Mouse (Mus musculus) intestine, postnatal 0 days (tissue): ENCODE results near the gene Actr5. TPM values are rescaled to one million over a fixed set of nuclear protein-coding genes. Genes with fewer than 3 reads are reported as not detected.

Source experiments
- ATAC-seq: fragments of 200-750 bp; cut with Nextera tagmentation; 2 replicates; pipeline ENCODE4 v1.8.0; 2017; ENCODE audit warnings: mild to moderate bottlenecking, moderate TSS enrichment, moderate library complexity
- H3K27ac ChIP-seq: fragments of 300-500 bp; sonication (generic); 2 replicates; pipeline ENCODE4 v1.5.1; 2014; ENCODE audit warnings: mild to moderate bottlenecking, low read depth, low read length, moderate library complexity
- H3K27me3 ChIP-seq: fragments of 300-500 bp; sonication (generic); replicated peaks from 2 replicates; pipeline ENCODE4 v1.6.1; 2014; ENCODE audit warnings: low read length, mixed read lengths; ENCODE audit not compliant: control insufficient read depth, insufficient read depth
- H3K36me3 ChIP-seq: fragments of 300-500 bp; sonication (generic); 2 replicates; pipeline ENCODE4 v1.6.1; 2014; ENCODE audit warnings: mild to moderate bottlenecking, moderate library complexity; ENCODE audit not compliant: control insufficient read depth, insufficient read depth
- H3K4me1 ChIP-seq: fragments of 300-500 bp; sonication (generic); replicated peaks from 2 replicates; pipeline ENCODE4 v1.6.1; 2014; ENCODE audit warnings: antibody characterized with exemption, low read length, mixed read lengths; ENCODE audit not compliant: control insufficient read depth, insufficient read depth
- H3K4me2 ChIP-seq: fragments of 300-500 bp; sonication (generic); replicated peaks from 2 replicates; pipeline ENCODE4 v1.6.1; 2014; ENCODE audit warnings: low read depth, mild to moderate bottlenecking, moderate library complexity
- H3K4me3 ChIP-seq: fragments of 300-500 bp; sonication (generic); 2 replicates; pipeline ENCODE4 v1.5.1; 2014; ENCODE audit warnings: low read depth, low read length
- H3K9ac ChIP-seq: fragments of 300-500 bp; sonication (generic); 2 replicates; pipeline ENCODE4 v1.6.1; 2014; ENCODE audit warnings: mild to moderate bottlenecking, low read depth, low read length
- H3K9me3 ChIP-seq: fragments of 300-500 bp; sonication (generic); 2 replicates; pipeline ENCODE4 v1.6.1; 2016; ENCODE audit warnings: mixed run types; ENCODE audit not compliant: control insufficient read depth
- CTCF ChIP-seq: sonication (generic); IDR thresholded peaks from 2 replicates; pipeline ENCODE4 v1.5.1; 2016; ENCODE audit warnings: low read depth, mild to moderate bottlenecking, control low read depth, antibody characterized with exemption, moderate library complexity
- WGBS: fragments of 180-500 bp; shearing (Covaris S2); extraction: QIAGEN DNeasy Blood & Tissue Kit; methylation state at CpG from one replicate; pipeline ENCODE4 v1.1.7; 2014; 5-methylcytosine and 5-hydroxymethylcytosine counted together
- polyA plus RNA-seq: library from polyadenylated mRNA; unstranded; fragments of >200 nt; fragmentation: Nextera tagmentation; extraction: Ambion mirVana; gene quantifications from 2 replicates; pipeline ENCODE4 v1.2.1, GENCODE M21; 2015

Actr5 gene
- polyA plus RNA-seq, 1 experiment from 2014 or later: 3.7 TPM

- Histone ChIP-seq H3K4me2 (no peak overlapping the region), H3K27ac (no peak overlapping the region), H3K4me3 (no peak overlapping the region), H3K9me3 (no peaks in the 10 kb centered on the region), H3K9ac (no peak overlapping the region), H3K27me3 (no peaks in the 10 kb centered on the region), H3K36me3 (peaks cover 26% of the 10 kb centered on the region), H3K4me1 (no peaks in the 10 kb centered on the region)
- TF ChIP-seq CTCF: no peak
- 94% methylated on average over 2 of the region's 2 CpGs for WGBS
- no peak for ATAC-seq
Observed at GRCm38 (mm10) chr2:158642587-158642986, 17.9 kb downstream of the Actr5 start.

GRCm38 (mm10) chr2:158643791-158644190 is 19.1 kb downstream of the Actr5 start:
- no peak overlapping the region for H3K27ac ChIP-seq
- no peak for TF ChIP-seq CTCF
- H3K4me1 ChIP-seq: no peaks in the 10 kb centered on the region
- H3K9me3 ChIP-seq: no peaks in the 10 kb centered on the region
- H3K9ac ChIP-seq: no peak overlapping the region
- peaks cover 14% of the 10 kb centered on the region for H3K36me3 ChIP-seq
- no peaks in the 10 kb centered on the region for H3K27me3 ChIP-seq
- H3K4me3 ChIP-seq: no peak overlapping the region
- no peak overlapping the region for H3K4me2 ChIP-seq
- 72% methylated on average over 3 of the region's 3 CpGs for WGBS
- no peak for ATAC-seq

GRCm38 (mm10) chr2:158651159-158651908 is 26.6 kb downstream of the Actr5 start:
- TF ChIP-seq CTCF: no peak
- H3K36me3 ChIP-seq: no peaks in the 10 kb centered on the region
- no peaks in the 10 kb centered on the region for H3K9me3 ChIP-seq
- no peaks in the 10 kb centered on the region for H3K27me3 ChIP-seq
- 55% methylated on average over 7 of the region's 7 CpGs for WGBS
- no peak overlapping the region for H3K9ac ChIP-seq
- no peak overlapping the region for H3K4me3 ChIP-seq
- H3K27ac ChIP-seq: no peak overlapping the region
- ATAC-seq: no peak
- no peak overlapping the region for H3K4me2 ChIP-seq
- H3K4me1 ChIP-seq: no peaks in the 10 kb centered on the region

GRCm38 (mm10) chr2:158652985-158653384 is 28.3 kb downstream of the Actr5 start:
- peak; percentile 93 for TF ChIP-seq CTCF
- Histone ChIP-seq H3K9me3 (no peaks in the 10 kb centered on the region), H3K4me3 (no peak overlapping the region), H3K36me3 (no peaks in the 10 kb centered on the region), H3K4me2 (no peak overlapping the region), H3K27ac (no peak overlapping the region), H3K27me3 (no peaks in the 10 kb centered on the region), H3K9ac (no peak overlapping the region), H3K4me1 (no peaks in the 10 kb centered on the region)
- WGBS: 6% methylated on average over 4 of the region's 4 CpGs
- ATAC-seq: peak; percentile 38; the same call in 1 of the 2 replicates

- ATAC-seq: no peak
- no peak overlapping the region for H3K4me3 ChIP-seq
- no peaks in the 10 kb centered on the region for H3K9me3 ChIP-seq
- H3K9ac ChIP-seq: no peak overlapping the region
- H3K27me3 ChIP-seq: no peaks in the 10 kb centered on the region
- no peak overlapping the region for H3K4me2 ChIP-seq
- no peak overlapping the region for H3K27ac ChIP-seq
- no peak for TF ChIP-seq CTCF
- WGBS: 62% methylated on average over 9 of the region's 9 CpGs
- no peaks in the 10 kb centered on the region for H3K36me3 ChIP-seq
- H3K4me1 ChIP-seq: no peaks in the 10 kb centered on the region
Observed at GRCm38 (mm10) chr2:158654717-158655116, 30.0 kb downstream of the Actr5 start.

- Histone ChIP-seq H3K36me3 (no peaks in the 10 kb centered on the region), H3K27me3 (no peaks in the 10 kb centered on the region), H3K4me3 (no peak overlapping the region), H3K27ac (no peak overlapping the region), H3K9ac (no peak overlapping the region), H3K4me2 (no peak overlapping the region), H3K4me1 (no peaks in the 10 kb centered on the region), H3K9me3 (no peaks in the 10 kb centered on the region)
- TF ChIP-seq CTCF: no peak
- WGBS: 67% methylated on average over 4 of the region's 4 CpGs
- ATAC-seq: no peak
Observed at GRCm38 (mm10) chr2:158655806-158656205, 31.1 kb downstream of the Actr5 start.
